9 mouse cellular contexts compared by ENCODE assay signal in genomic region chr7:118119946-118120345, GRCm38 (mm10). TPM values are rescaled to one million over a fixed set of nuclear protein-coding genes. Genes with fewer than 3 reads are reported as not detected.
DNase-seq lines count a peak whose midpoint lies in the region; ATAC-seq and TF ChIP-seq lines count a peak whose summit lies in the region.
"Had no signal": no experiment of that assay in that cellular context is flagged by ENCODE, and none has a peak within 500 bp of the region (broad histone marks: within the 10 kb centered on the region; RNA-seq: fewer than 3 reads in every experiment).

No protein-coding gene starts in this region.

- TF ChIP-seq POLR2A in bone marrow, adult 2 months (IDR thresholded peaks at IDR 0.05; ENCODE audit: borderline replicate concordance, control insufficient read depth, low read depth, low read length): no peak
- TF ChIP-seq POLR2A in thymus, adult 2 months (IDR thresholded peaks at IDR 0.05; ENCODE audit: control insufficient read depth, extremely low read depth, insufficient read depth, low read length, poor library complexity): no peak

- WGBS in hindbrain, postnatal 0 days: 87% methylated on average over 5 of the region's 5 CpGs
- 94% methylated on average over 5 of the region's 5 CpGs for WGBS in hindbrain, embryonic 10.5 days
- WGBS in bone marrow, adult 2 months: 19% methylated on average over 5 of the region's 5 CpGs
- 39% methylated on average over 5 of the region's 5 CpGs for WGBS in lung, embryonic 16.5 days
- 12% methylated on average over 5 of the region's 5 CpGs for whole genome bisulfite sequencing in thymus, adult 2 months
- 87% methylated on average over 5 of the region's 5 CpGs for WGBS in forebrain, embryonic 13.5 days

- no peaks in the 10 kb centered on the region for H3K27me3 ChIP-seq in hindbrain, postnatal 0 days (ENCODE audit: insufficient read depth, low read length)
- H3K27me3 ChIP-seq in hindbrain, embryonic 10.5 days (ENCODE audit: insufficient read depth, poor library complexity, severe bottlenecking): no peaks in the 10 kb centered on the region
- H3K27me3 ChIP-seq in lung, embryonic 16.5 days (ENCODE audit: control insufficient read depth, insufficient read depth, low read depth, low read length): no peaks in the 10 kb centered on the region
- H3K27me3 ChIP-seq in thymus, adult 2 months (ENCODE audit: control insufficient read depth, insufficient read depth, low read length): no peaks in the 10 kb centered on the region
- H3K27me3 ChIP-seq in forebrain, embryonic 13.5 days: no peaks in the 10 kb centered on the region

- DNase-seq in hindbrain, postnatal 0 days (ENCODE audit: low spot score): no peak
- no peak for DNase-seq in hindbrain, embryonic 10.5 days (ENCODE audit: low spot score)
- peak; percentile 28 for DNase-seq in thymus, adult 2 months
- no peak for DNase-seq in left cerebral cortex, postnatal 36 days (ENCODE audit: low spot score in 2 of 2)
- no peak for DNase-seq in adrenal gland, postnatal 25 days
- DNase-seq: cerebellum, postnatal 14 days had no signal

- intact Hi-C loops in left cerebral cortex, postnatal 36 days (cut with DNase I): no loop called here

- H3K27ac ChIP-seq in hindbrain, postnatal 0 days: 0 out of 2 replicates have a peak overlapping the region, but pooled peaks have one; percentile 23
- no peak overlapping the region for H3K27ac ChIP-seq in hindbrain, embryonic 10.5 days
- H3K27ac ChIP-seq in bone marrow, adult 2 months (ENCODE audit: control insufficient read depth, insufficient read depth, low read depth, low read length, poor library complexity): peak overlapping the region; percentile 21; the same call in 1 of the 2 replicates
- peak overlapping the region; percentile 95 for H3K27ac ChIP-seq in lung, embryonic 16.5 days (ENCODE audit: low read length)
- peak overlapping the region; percentile 90 for H3K27ac ChIP-seq in thymus, adult 2 months (ENCODE audit: control insufficient read depth, insufficient read depth, low read length)
- no peak overlapping the region for H3K27ac ChIP-seq in forebrain, embryonic 13.5 days

- H3K4me1 ChIP-seq in hindbrain, postnatal 0 days (ENCODE audit: insufficient read depth, low read length): no peaks in the 10 kb centered on the region; the same call in 1 of the 2 replicates
- peaks cover 13% of the 10 kb centered on the region for H3K4me1 ChIP-seq in hindbrain, embryonic 10.5 days (replicated peaks)
- H3K4me1 ChIP-seq in bone marrow, adult 2 months (ENCODE audit: control insufficient read depth, insufficient read depth, low read length): peaks cover 4% of the 10 kb centered on the region; the same call in 1 of the 2 replicates
- H3K4me1 ChIP-seq in lung, embryonic 16.5 days (replicated peaks; ENCODE audit: control insufficient read depth, insufficient read depth, low read length): peaks cover 17% of the 10 kb centered on the region
- peaks cover 26% of the 10 kb centered on the region for H3K4me1 ChIP-seq in thymus, adult 2 months (replicated peaks; ENCODE audit: control insufficient read depth, insufficient read depth, low read length)
- peaks cover 13% of the 10 kb centered on the region for H3K4me1 ChIP-seq in forebrain, embryonic 13.5 days

- H3K9ac ChIP-seq in hindbrain, postnatal 0 days (replicated peaks; ENCODE audit: low read length): no peak overlapping the region
- no peak overlapping the region for H3K9ac ChIP-seq in lung, embryonic 16.5 days (ENCODE audit: low read length)
- no peak overlapping the region for H3K9ac ChIP-seq in forebrain, embryonic 13.5 days

- no peak overlapping the region for H3K4me3 ChIP-seq in hindbrain, postnatal 0 days (ENCODE audit: low read length)
- H3K4me3 ChIP-seq in hindbrain, embryonic 10.5 days: no peak overlapping the region
- H3K4me3 ChIP-seq in bone marrow, adult 2 months (replicated peaks; ENCODE audit: control insufficient read depth, low read depth, low read length): no peak overlapping the region
- no peak overlapping the region for H3K4me3 ChIP-seq in lung, embryonic 16.5 days (ENCODE audit: low read length)
- no peak overlapping the region for H3K4me3 ChIP-seq in thymus, adult 2 months (ENCODE audit: control insufficient read depth, insufficient read depth, low read length)
- H3K4me3 ChIP-seq in forebrain, embryonic 13.5 days: no peak overlapping the region

- no peak for ATAC-seq in hindbrain, postnatal 0 days
- ATAC-seq in lung, embryonic 16.5 days (ENCODE audit: low read depth): no peak
- ATAC-seq in forebrain, embryonic 13.5 days: no peak

- no peaks in the 10 kb centered on the region for H3K9me3 ChIP-seq in hindbrain, postnatal 0 days (ENCODE audit: low read length)
- H3K9me3 ChIP-seq in hindbrain, embryonic 10.5 days: no peaks in the 10 kb centered on the region
- no peaks in the 10 kb centered on the region for H3K9me3 ChIP-seq in lung, embryonic 16.5 days (ENCODE audit: control insufficient read depth, low read length)
- H3K9me3 ChIP-seq in forebrain, embryonic 13.5 days (replicated peaks): no peaks in the 10 kb centered on the region

- H3K36me3 ChIP-seq in hindbrain, postnatal 0 days (ENCODE audit: insufficient read depth, low read length): peaks cover 45% of the 10 kb centered on the region
- peaks cover 71% of the 10 kb centered on the region for H3K36me3 ChIP-seq in hindbrain, embryonic 10.5 days
- H3K36me3 ChIP-seq in lung, embryonic 16.5 days (ENCODE audit: control insufficient read depth, insufficient read depth, low read length): peaks cover 45% of the 10 kb centered on the region
- H3K36me3 ChIP-seq in thymus, adult 2 months (ENCODE audit: control insufficient read depth, insufficient read depth, low read length): peaks cover 59% of the 10 kb centered on the region
- peaks cover 68% of the 10 kb centered on the region for H3K36me3 ChIP-seq in forebrain, embryonic 13.5 days (ENCODE audit: poor library complexity, severe bottlenecking)

- H3K4me2 ChIP-seq in hindbrain, postnatal 0 days (ENCODE audit: low read depth, low read length): no peak overlapping the region
- H3K4me2 ChIP-seq in lung, embryonic 16.5 days (ENCODE audit: low read depth, low read length): no peak overlapping the region
- no peak overlapping the region for H3K4me2 ChIP-seq in forebrain, embryonic 13.5 days

- no peak for TF ChIP-seq CTCF in hindbrain, postnatal 0 days (IDR thresholded peaks at IDR 0.05; ENCODE audit: low read depth)
- no peak for TF ChIP-seq CTCF in bone marrow, adult 2 months (IDR thresholded peaks at IDR 0.05; ENCODE audit: control insufficient read depth, insufficient read depth, low read length)
- TF ChIP-seq CTCF in thymus, adult 2 months (IDR thresholded peaks at IDR 0.05; ENCODE audit: borderline replicate concordance, control insufficient read depth, extremely low read depth, insufficient read depth, low read length, poor library complexity): no peak

RNA-seq across cellular contexts. Expression of gene Rps15a, which starts 4.0 kb away (rescaled TPM):
- 132 and 176 TPM in 2 replicates for total RNA-seq in hindbrain, postnatal 0 days (2014; rRNA removed)
- 368 and 402 TPM in 2 replicates for polyA plus RNA-seq in hindbrain, postnatal 0 days (2015; fragmentation: Nextera tagmentation; extraction: Ambion mirVana)
- 573 and 635 TPM in 2 replicates for polyA plus RNA-seq in hindbrain, embryonic 10.5 days (2016; fragmentation: Nextera tagmentation; extraction: Ambion mirVana)
- 986 and 1,535 TPM in 2 replicates for polyA plus RNA-seq in bone marrow, adult 2 months (2011; ENCODE audit: insufficient read depth, insufficient read length, low replicate concordance, missing spikeins)
- 779 and 791 TPM in 2 replicates for polyA plus RNA-seq in lung, embryonic 16.5 days (2015; fragmentation: Nextera tagmentation; extraction: Ambion mirVana)
- polyA plus RNA-seq in thymus, adult 2 months (2012; rRNA removed): 1,244 and 1,382 TPM in 2 replicates
- 100 to 1,000 TPM; 359 to 374 TPM for total RNA-seq in left cerebral cortex, postnatal 36 days (2021)
- 707 and 804 TPM in 2 replicates for total RNA-seq in adrenal gland, postnatal 25 days (2021)
- polyA plus RNA-seq in forebrain, embryonic 13.5 days (2015; fragmentation: Nextera tagmentation; extraction: Ambion mirVana): 632 and 719 TPM in 2 replicates

RNA-seq across cellular contexts. Expression of gene Arl6ip1, which starts 9.5 kb away (rescaled TPM):
- 643 and 734 TPM in 2 replicates for total RNA-seq in hindbrain, postnatal 0 days (2014; rRNA removed)
- polyA plus RNA-seq in hindbrain, postnatal 0 days (2015; fragmentation: Nextera tagmentation; extraction: Ambion mirVana): 747 and 812 TPM in 2 replicates
- polyA plus RNA-seq in hindbrain, embryonic 10.5 days (2016; fragmentation: Nextera tagmentation; extraction: Ambion mirVana): 364 and 477 TPM in 2 replicates
- 130 and 142 TPM in 2 replicates for polyA plus RNA-seq in bone marrow, adult 2 months (2011; ENCODE audit: insufficient read depth, insufficient read length, low replicate concordance, missing spikeins)
- 530 and 633 TPM in 2 replicates for polyA plus RNA-seq in lung, embryonic 16.5 days (2015; fragmentation: Nextera tagmentation; extraction: Ambion mirVana)
- polyA plus RNA-seq in thymus, adult 2 months (2012; rRNA removed): 216 and 232 TPM in 2 replicates
- 100 to 1,000 TPM; 249 to 254 TPM for total RNA-seq in left cerebral cortex, postnatal 36 days (2021)
- 152 and 176 TPM in 2 replicates for total RNA-seq in adrenal gland, postnatal 25 days (2021)
- polyA plus RNA-seq in forebrain, embryonic 13.5 days (2015; fragmentation: Nextera tagmentation; extraction: Ambion mirVana): 696 and 753 TPM in 2 replicates

Comparison
In these comparisons a context has a peak if more than half of its experiments do, and no peak if none do; other contexts are left out.
1. H3K27ac ChIP-seq: peak in hindbrain, postnatal 0 days (single experiment), bone marrow, adult 2 months (single experiment), lung, embryonic 16.5 days (single experiment) and thymus, adult 2 months (single experiment); none in hindbrain, embryonic 10.5 days (single experiment) and forebrain, embryonic 13.5 days (single experiment).